ENCODE assay signal across 14 mouse cellular contexts in the genomic region with DNA sequence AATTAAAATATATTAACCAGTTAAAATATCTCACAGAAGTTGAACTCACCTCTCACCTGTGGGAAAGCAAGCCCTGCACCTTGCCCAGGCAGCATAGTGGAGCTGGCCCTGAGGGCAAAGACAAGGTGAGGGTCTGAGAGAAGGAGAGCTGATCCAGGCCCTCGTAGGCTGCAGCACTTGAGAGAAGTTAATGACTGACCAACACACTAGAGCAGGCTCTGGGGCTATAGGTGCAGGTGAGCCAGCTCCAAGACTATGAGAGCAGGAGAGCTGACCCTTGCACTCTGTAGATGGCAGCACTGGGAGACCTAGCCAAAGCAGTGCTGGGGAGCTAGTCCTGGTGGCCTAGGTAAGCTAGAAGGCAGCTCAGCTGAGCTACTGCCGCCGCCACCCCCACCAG.
"Had no signal": no experiment of that assay in that cellular context is flagged by ENCODE, and none has a peak within 500 bp of the region (broad histone marks: within the 10 kb centered on the region; RNA-seq: fewer than 3 reads in every experiment).

No protein-coding gene starts in this region.

- H3K4me2 ChIP-seq: limb, embryonic 15.5 days; liver, embryonic 12.5 days; lung, embryonic 14.5 days; midbrain, embryonic 15.5 days; neural tube, embryonic 12.5 days had no signal

- H3K27ac ChIP-seq: limb, embryonic 15.5 days; liver, embryonic 12.5 days; midbrain, embryonic 15.5 days; neural tube, embryonic 12.5 days; stomach, postnatal 0 days had no signal

- H3K27me3 ChIP-seq: limb, embryonic 15.5 days; liver, embryonic 12.5 days; megakaryocyte, embryonic 14.5 days; midbrain, embryonic 15.5 days; neural tube, embryonic 12.5 days had no signal

- H3K36me3 ChIP-seq: limb, embryonic 15.5 days; liver, embryonic 12.5 days; midbrain, embryonic 15.5 days; neural tube, embryonic 12.5 days had no signal

- ATAC-seq: inflammation-experienced regulatory T-cells, adult 6 months; intestine, postnatal 0 days; liver, embryonic 12.5 days; midbrain, embryonic 15.5 days had no signal

- H3K9ac ChIP-seq: limb, embryonic 15.5 days; liver, embryonic 12.5 days; lung, embryonic 14.5 days; midbrain, embryonic 15.5 days; neural tube, embryonic 12.5 days had no signal

- H3K4me1 ChIP-seq: limb, embryonic 15.5 days; liver, embryonic 12.5 days; megakaryocyte, embryonic 14.5 days; midbrain, embryonic 15.5 days; neural tube, embryonic 12.5 days had no signal

- H3K4me3 ChIP-seq: limb, embryonic 15.5 days; liver, embryonic 12.5 days; megakaryocyte, embryonic 14.5 days; midbrain, embryonic 15.5 days; neural tube, embryonic 12.5 days had no signal

- DNase-seq: layer of hippocampus, adult 9-11 months; layer of hippocampus, postnatal 36 days; lung, embryonic 14.5 days; lung, postnatal 10 days; lung, postnatal 4 days; thymus, postnatal 4 days had no signal

- H3K9me3 ChIP-seq: limb, embryonic 15.5 days; liver, embryonic 12.5 days; midbrain, embryonic 15.5 days; neural tube, embryonic 12.5 days had no signal
